Mouse (Mus musculus) limb, embryonic 15.5 days (tissue): ENCODE results near the gene Mmp14. TPM values are rescaled to one million over a fixed set of nuclear protein-coding genes. Genes with fewer than 3 reads are reported as not detected.

Experiments
- ATAC-seq: fragments of 200-750 bp; cut with Nextera tagmentation; 2 replicates; pipeline ENCODE4 v1.8.0; 2017; ENCODE audit warnings: low read depth, moderate TSS enrichment; ENCODE audit not compliant: insufficient number of reproducible peaks, low FRiP score, low TSS enrichment
- H3K27ac ChIP-seq: fragments of 300-500 bp; sonication (generic); 2 replicates; pipeline ENCODE4 v1.5.1; 2015; ENCODE audit warnings: moderate library complexity, mild to moderate bottlenecking, inconsistent platforms
- H3K27me3 ChIP-seq: fragments of 300-500 bp; sonication (generic); 2 replicates; pipeline ENCODE4 v1.6.1; 2015; ENCODE audit warnings: inconsistent platforms
- H3K36me3 ChIP-seq: fragments of 300-500 bp; sonication (generic); 2 replicates; pipeline ENCODE4 v1.6.1; 2015; ENCODE audit warnings: inconsistent platforms
- H3K4me1 ChIP-seq: fragments of 300-500 bp; sonication (generic); 2 replicates; pipeline ENCODE4 v1.6.1; 2015; ENCODE audit warnings: inconsistent platforms
- H3K4me2 ChIP-seq: fragments of 300-500 bp; sonication (generic); 2 replicates; pipeline ENCODE4 v1.6.1; 2015; ENCODE audit warnings: mild to moderate bottlenecking, inconsistent platforms
- H3K4me3 ChIP-seq: fragments of 300-500 bp; sonication (generic); 2 replicates; pipeline ENCODE4 v1.5.1; 2015; ENCODE audit warnings: mild to moderate bottlenecking, inconsistent platforms
- H3K9ac ChIP-seq: fragments of 300-500 bp; sonication (generic); 2 replicates; pipeline ENCODE4 v1.6.1; 2015; ENCODE audit warnings: inconsistent platforms
- H3K9me3 ChIP-seq: fragments of 300-500 bp; sonication (generic); 2 replicates; pipeline ENCODE4 v1.6.1; 2016; ENCODE audit warnings: inconsistent platforms
- WGBS: fragments of 180-500 bp; shearing (Covaris S2); methylation state at CpG from one replicate; pipeline ENCODE4 v1.1.7; 2015; 5-methylcytosine and 5-hydroxymethylcytosine counted together
- polyA plus RNA-seq: library from polyadenylated mRNA; unstranded; fragments of >200 nt; fragmentation: Nextera tagmentation; extraction: Ambion mirVana; gene quantifications from 2 replicates; pipeline ENCODE4 v1.2.1, GENCODE M21; 2015

The Mmp14 gene
- polyA plus RNA-seq, 1 experiment from 2014 or later = 272 TPM

- Histone ChIP-seq H3K4me1 (peaks cover 47% of the 10 kb centered on the region), H3K4me2 (no peak overlapping the region), H3K27ac (peak overlapping the region; percentile 99), H3K36me3 (peaks cover 8% of the 10 kb centered on the region), H3K9ac (no peak overlapping the region), H3K27me3 (no peaks in the 10 kb centered on the region), H3K9me3 (no peaks in the 10 kb centered on the region), H3K4me3 (no peak overlapping the region)
- 49% methylated on average over 7 of the region's 7 CpGs for WGBS
- no peak for ATAC-seq
Observed at GRCm38 (mm10) chr14:54429332-54430093, 1.9 kb upstream of the Mmp14 start.

DNA sequence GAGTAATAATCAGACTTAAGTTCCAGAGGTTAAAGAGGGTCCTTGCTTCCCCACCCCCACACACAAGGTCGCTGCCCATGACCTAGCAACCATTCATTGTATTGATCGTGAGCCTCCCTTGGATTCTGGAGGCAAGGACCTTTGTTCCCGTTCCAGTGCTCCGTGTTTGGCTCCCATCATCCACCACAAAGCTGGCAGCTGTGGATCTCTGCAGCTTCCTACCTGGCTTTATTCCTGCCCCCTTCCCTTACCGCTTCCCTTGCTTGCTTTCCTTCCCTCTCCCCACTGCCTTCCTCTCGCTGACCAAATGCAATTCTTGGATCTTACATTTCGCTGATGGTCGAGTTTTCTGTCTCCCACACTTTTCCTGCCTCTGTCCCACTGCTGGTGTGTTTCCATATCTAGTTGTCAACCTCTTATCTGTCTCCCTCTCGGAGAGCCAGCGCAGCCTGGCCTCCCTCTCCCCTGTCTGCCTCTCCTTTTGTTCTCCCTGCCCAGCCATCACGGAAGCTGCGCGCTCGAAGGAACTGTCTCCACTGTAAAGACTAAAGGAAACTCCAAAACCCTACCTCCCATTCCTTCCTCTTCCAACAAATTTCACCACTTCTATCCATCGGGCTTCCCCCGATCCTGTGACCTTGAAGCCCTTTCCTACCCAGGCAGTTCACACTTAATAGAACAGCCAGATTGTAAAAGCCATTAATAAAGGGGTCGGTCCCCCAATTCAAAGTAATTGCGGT, 836 bp upstream of the Mmp14 start:
- H3K4me2 ChIP-seq = peak overlapping the region; percentile 82
- ATAC-seq = no peak
- no peaks in the 10 kb centered on the region for H3K9me3 ChIP-seq
- H3K27ac ChIP-seq = peak overlapping the region; percentile 99
- 6% methylated on average over 18 of the region's 18 CpGs for WGBS
- H3K4me1 ChIP-seq = peaks cover 58% of the 10 kb centered on the region
- peak overlapping the region; percentile 15 for H3K9ac ChIP-seq
- H3K27me3 ChIP-seq = no peaks in the 10 kb centered on the region
- H3K4me3 ChIP-seq = peak overlapping the region; percentile 81
- H3K36me3 ChIP-seq = peaks cover 14% of the 10 kb centered on the region

DNA sequence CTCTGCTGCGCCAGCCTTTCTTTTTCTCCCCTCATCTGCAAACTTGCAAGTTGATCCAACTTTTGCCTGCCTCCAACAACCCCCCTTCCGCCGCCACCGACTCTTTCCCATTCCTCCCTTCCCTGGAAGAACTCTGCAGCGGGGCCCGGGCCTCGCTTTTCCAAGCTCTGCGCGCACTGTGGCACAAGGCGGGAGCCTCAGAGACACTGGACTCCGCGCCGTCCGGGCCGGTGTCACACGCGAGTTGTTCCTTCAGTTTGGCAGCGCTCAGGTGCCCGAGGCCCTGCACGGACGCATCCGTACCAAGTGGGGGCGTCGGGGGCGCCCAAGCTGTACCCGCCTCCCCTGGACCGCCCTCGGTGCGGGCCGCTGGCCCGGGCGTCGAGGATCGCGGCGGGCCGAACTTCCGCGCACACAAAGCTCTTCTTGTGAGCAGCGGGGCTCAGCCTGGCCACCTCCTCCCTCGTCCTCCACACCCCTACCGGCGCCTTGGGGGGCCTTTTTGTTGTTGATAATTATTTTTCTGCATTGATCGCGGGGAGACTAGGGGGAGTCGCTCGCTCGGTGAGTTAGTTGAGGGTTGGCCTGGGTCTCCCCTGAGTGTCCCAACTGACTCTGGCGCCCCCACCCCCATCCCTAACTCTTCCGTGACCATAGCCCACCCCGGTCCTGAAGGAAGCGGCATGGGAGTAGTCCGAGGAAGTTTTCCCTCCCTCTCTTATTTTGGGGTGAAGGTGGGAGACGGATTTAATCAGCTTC, 845 bp downstream of the Mmp14 start:
- Histone ChIP-seq H3K27ac (peak overlapping the region; percentile 99), H3K9ac (peak overlapping the region; percentile 98), H3K4me3 (peak overlapping the region; percentile 81), H3K4me1 (peaks cover 54% of the 10 kb centered on the region), H3K9me3 (no peaks in the 10 kb centered on the region), H3K27me3 (no peaks in the 10 kb centered on the region), H3K4me2 (peak overlapping the region; percentile 82), H3K36me3 (peaks cover 31% of the 10 kb centered on the region)
- WGBS = under 1% methylated on average over 53 of the region's 54 CpGs
- peak; percentile 27; the same call in 1 of the 2 replicates for ATAC-seq

- Histone ChIP-seq H3K9ac (peak overlapping the region; percentile 98), H3K27me3 (no peaks in the 10 kb centered on the region), H3K4me3 (peak overlapping the region; percentile 81), H3K4me1 (peaks cover 48% of the 10 kb centered on the region), H3K9me3 (no peaks in the 10 kb centered on the region), H3K4me2 (peak overlapping the region; percentile 82), H3K36me3 (peaks cover 38% of the 10 kb centered on the region), H3K27ac (peak overlapping the region; percentile 99)
- no peak for ATAC-seq
- WGBS = 20% methylated on average over 17 of the region's 17 CpGs
Observed at GRCm38 (mm10) chr14:54432837-54433830, 1.7 kb downstream of the Mmp14 start.

DNA sequence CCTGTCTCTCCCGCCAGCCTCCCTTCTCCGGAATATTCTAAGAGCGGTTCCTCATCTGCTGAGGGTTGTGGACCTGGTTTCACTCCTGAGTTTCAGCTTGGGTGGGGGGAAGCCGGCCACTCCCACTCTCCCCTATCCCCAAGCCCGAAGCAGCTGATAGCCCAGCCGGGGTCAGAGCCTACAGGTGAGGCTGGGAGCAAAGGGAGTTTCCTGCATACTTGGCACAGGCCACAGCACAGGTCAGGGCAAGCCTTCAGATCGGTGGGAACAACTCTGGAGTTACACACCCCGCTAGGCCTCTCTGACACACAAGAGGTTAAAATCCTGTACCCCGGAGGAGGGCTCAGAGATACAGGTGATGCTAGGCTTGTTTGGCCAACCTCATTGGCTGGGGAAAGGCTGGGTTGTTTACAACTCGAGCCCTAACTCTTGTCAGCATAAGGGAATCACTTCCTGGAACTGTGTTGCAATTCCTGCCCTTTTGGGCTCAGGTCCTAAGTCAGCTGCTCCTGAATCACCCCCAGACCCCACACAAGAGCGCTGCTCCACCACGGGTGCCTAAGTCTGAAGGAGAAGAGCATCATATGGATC, 2.6 kb downstream of the Mmp14 start:
- H3K27ac ChIP-seq = peak overlapping the region; percentile 99

GRCm38 (mm10) chr14:54435194-54435918, 3.9 kb downstream of the Mmp14 start:
- H3K27me3 ChIP-seq = no peaks in the 10 kb centered on the region
- no peaks in the 10 kb centered on the region for H3K9me3 ChIP-seq
- peaks cover 33% of the 10 kb centered on the region for H3K4me1 ChIP-seq
- WGBS = 78% methylated on average over 11 of the region's 11 CpGs
- no peak overlapping the region for H3K27ac ChIP-seq
- H3K4me3 ChIP-seq = no peak overlapping the region
- H3K4me2 ChIP-seq = no peak overlapping the region
- peaks cover 53% of the 10 kb centered on the region for H3K36me3 ChIP-seq
- no peak overlapping the region for H3K9ac ChIP-seq
- ATAC-seq = no peak

More for the DNA sequence above, 2.6 kb downstream of the Mmp14 start:
- no peaks in the 10 kb centered on the region for H3K27me3 ChIP-seq
- WGBS = 47% methylated on average over 12 of the region's 12 CpGs
- peaks cover 46% of the 10 kb centered on the region for H3K4me1 ChIP-seq
- peaks cover 47% of the 10 kb centered on the region for H3K36me3 ChIP-seq
- H3K4me2 ChIP-seq = peak overlapping the region; percentile 82
- H3K9ac ChIP-seq = peak overlapping the region; percentile 37; the same call in 1 of the 2 replicates
- peak overlapping the region; percentile 81 for H3K4me3 ChIP-seq
- H3K9me3 ChIP-seq = no peaks in the 10 kb centered on the region
- ATAC-seq = no peak

DNA sequence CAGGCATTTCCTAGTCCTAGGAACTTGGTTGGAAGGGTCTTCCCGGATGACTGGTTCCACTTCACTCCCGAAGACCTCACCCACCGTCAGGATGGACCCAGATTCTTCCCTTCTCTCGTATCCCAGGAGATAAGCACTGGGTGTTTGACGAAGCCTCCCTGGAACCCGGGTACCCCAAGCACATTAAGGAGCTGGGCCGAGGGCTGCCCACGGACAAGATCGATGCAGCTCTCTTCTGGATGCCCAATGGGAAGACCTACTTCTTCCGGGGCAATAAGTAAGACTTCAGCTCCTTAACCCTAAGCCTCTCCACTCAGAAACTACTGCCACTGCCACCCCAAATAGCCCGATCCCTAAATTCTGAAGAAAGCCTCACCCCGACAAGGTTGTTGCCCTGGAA, 7.7 kb downstream of the Mmp14 start:
- Histone ChIP-seq H3K27me3 (no peaks in the 10 kb centered on the region), H3K27ac (no peak overlapping the region), H3K4me1 (peaks cover 34% of the 10 kb centered on the region), H3K4me2 (no peak overlapping the region), H3K9me3 (no peaks in the 10 kb centered on the region), H3K36me3 (peaks cover 67% of the 10 kb centered on the region), H3K4me3 (no peak overlapping the region), H3K9ac (no peak overlapping the region)
- 88% methylated on average over 12 of the region's 12 CpGs for WGBS
- no peak for ATAC-seq

DNA sequence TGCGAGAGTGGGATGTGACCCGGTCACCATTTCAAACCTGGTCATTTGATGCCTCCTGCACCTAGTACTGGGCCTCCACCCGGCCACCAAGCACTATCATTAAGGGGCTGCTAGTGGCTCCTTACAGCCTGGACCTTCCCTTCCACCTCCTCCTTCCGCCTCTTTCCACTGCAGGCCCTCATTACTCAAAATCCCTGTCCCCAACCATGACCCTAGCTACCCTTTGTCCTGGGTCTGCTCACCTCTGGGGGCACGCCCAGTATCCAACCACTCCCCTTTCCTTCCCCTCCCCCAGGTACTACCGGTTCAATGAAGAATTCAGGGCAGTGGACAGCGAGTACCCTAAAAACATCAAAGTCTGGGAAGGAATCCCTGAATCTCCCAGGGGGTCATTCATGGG, 8.2 kb downstream of the Mmp14 start:
- H3K27ac ChIP-seq = no peak overlapping the region
- ATAC-seq = no peak
- no peaks in the 10 kb centered on the region for H3K27me3 ChIP-seq
- no peak overlapping the region for H3K4me3 ChIP-seq
- H3K36me3 ChIP-seq = peaks cover 67% of the 10 kb centered on the region
- no peak overlapping the region for H3K4me2 ChIP-seq
- 70% methylated on average over 7 of the region's 7 CpGs for WGBS
- no peaks in the 10 kb centered on the region for H3K9me3 ChIP-seq
- peaks cover 34% of the 10 kb centered on the region for H3K4me1 ChIP-seq
- no peak overlapping the region for H3K9ac ChIP-seq

- Histone ChIP-seq H3K9me3 (no peaks in the 10 kb centered on the region), H3K36me3 (peaks cover 61% of the 10 kb centered on the region), H3K4me2 (no peak overlapping the region), H3K4me1 (peaks cover 30% of the 10 kb centered on the region), H3K27ac (no peak overlapping the region), H3K9ac (no peak overlapping the region), H3K27me3 (no peaks in the 10 kb centered on the region), H3K4me3 (no peak overlapping the region)
- ATAC-seq = no peak
- 90% methylated on average over 14 of the region's 14 CpGs for WGBS
Observed at GRCm38 (mm10) chr14:54440538-54440937, 9.1 kb downstream of the Mmp14 start.

DNA sequence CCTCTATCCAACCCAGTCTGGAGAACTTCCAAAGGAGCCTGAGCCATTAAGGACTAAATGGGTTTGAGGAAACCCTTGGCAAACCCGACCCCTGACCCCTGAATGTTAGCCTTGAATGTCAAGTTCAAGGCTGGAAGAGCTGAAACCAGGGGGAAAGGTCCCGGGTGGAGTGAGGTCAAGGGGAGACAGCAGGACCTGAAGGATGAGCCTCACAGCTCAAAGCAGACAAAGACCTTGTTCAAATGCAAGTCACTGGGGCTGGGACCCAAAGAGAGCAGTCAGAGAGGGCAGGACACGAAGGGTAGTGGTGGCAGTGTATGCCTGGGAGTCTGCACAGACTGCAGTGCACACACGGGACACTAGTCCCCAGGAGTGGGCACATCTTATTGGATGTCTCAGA, 10.0 kb downstream of the Mmp14 start:
- Histone ChIP-seq H3K9me3 (no peaks in the 10 kb centered on the region), H3K27ac (no peak overlapping the region), H3K36me3 (peaks cover 53% of the 10 kb centered on the region), H3K4me1 (peaks cover 37% of the 10 kb centered on the region), H3K27me3 (no peaks in the 10 kb centered on the region), H3K9ac (no peak overlapping the region), H3K4me2 (no peak overlapping the region), H3K4me3 (no peak overlapping the region)
- WGBS = 89% methylated on average over 4 of the region's 4 CpGs
- ATAC-seq = no peak
